Mouse (Mus musculus): ENCODE results near the gene St8sia6. TPM values are rescaled to one million over a fixed set of nuclear protein-coding genes. Genes with fewer than 3 reads are reported as not detected.
"Not testable (repeated sequence)": the region's sequence is repeated elsewhere in the genome, so short reads cannot be mapped to it uniquely, and the experiment has no call there.

The St8sia6 gene
- 1 to 10 TPM; 5.1 to 7.1 (median 5.7) TPM for total RNA-seq (2022)

DNA sequence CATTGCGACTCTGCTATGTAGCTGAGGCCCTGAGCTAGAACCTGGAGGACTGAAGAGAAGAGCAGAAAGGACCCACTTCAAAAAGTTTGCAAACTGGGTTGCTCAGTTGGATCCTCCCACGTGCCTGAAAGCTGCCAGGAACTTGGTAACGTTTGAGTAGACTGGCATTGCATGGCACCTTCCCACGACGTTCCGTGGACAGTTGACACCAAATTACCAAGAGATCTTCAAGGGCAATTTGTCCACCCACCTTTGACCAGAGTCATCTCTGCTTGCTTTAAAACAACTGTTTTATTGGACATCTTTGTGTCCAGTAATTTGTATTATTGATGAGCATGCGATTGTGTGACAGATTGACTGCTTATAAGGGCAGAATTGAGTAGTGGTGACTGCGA, at the start of gene St8sia6:
TSS of gene St8sia6 (minus strand) at position 96 of the 395 bp plus-strand sequence.
- DNase-seq (ENCODE audit: low spot score in 2 of 2): no peak

DNA sequence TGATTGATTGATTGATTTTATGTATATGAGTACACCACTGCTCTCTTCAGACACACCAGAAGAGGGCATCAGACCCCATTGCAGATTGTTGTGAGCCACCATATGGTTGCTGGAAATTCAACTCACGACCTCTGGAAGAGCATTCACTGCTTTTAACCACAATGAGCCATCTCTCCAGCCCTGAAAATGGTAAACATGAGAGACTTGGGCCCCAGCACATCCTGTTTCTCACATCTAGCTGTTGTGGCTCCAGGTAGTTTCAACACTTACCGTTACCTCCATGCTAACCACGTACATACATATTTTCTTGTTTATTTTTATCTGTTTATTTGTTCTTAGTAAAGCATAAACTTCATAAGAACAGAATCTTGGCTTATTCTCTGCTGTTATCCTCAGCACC, 42.4 kb upstream of the St8sia6 start:
- DNase-seq (ENCODE audit: low spot score in 2 of 2): no peak

DNA sequence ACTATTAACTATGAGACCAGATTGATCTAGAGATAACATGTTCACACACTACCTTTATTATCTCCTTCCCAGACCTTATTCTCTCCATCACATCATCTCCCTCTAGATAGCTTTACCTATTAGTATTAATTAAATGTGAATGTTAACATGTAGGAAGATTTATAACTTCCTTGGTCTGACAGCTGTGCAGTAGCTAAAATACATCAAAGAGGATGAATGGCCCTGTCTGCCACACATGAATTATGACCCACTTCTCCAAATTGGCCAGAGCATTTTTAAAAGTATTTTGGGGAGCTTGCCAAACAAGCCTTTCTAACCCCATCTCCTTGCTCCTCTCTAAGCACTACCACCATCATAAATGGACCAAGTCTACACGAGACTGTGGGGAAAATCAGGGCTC, 41.1 kb upstream of the St8sia6 start:
- DNase-seq (ENCODE audit: low spot score in 2 of 2): no peak

DNA sequence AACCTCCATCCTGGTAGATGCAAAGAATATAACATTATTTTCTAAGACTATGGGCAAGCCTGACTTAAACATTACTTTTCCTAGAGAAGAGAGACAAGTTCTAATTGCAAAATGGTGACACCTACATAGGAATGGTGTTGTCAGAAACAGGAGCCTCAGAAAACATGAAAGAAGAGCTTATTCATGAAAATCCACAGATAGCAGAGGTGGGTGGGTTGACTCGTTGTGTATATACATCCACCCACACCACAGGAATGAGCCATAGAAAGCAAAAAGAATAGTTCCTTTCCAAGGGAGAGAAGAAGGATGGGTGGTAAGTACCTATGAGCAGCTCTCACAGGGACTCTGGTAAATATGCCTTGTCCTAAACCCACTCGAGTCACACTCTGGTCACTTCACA, 22.8 kb upstream of the St8sia6 start:
- DNase-seq (ENCODE audit: low spot score in 2 of 2): no peak

DNA sequence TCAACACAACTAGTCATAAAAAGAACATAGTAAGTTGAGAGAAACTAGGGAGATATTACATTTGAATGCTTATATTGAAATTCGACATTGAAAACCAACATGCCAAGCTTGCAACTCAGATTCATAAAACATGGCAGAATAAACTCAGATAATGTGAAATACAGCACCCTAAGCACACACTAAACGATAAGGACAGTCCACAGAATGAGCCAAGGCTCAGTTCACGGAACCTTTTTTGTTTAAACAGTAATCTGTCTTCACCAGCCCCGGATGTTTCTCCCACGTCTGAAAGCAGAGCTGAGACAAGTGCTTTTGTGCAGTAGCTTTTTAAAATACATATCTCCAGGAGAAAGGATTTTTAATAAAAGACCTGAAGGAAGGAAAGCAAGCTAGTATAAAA, 14.7 kb upstream of the St8sia6 start:
- DNase-seq (ENCODE audit: low spot score in 2 of 2): no peak

GRCm38 (mm10) chr2:13808008-13808407, 14.1 kb upstream of the St8sia6 start:
- no peak for DNase-seq (ENCODE audit: low spot score in 2 of 2)

DNA sequence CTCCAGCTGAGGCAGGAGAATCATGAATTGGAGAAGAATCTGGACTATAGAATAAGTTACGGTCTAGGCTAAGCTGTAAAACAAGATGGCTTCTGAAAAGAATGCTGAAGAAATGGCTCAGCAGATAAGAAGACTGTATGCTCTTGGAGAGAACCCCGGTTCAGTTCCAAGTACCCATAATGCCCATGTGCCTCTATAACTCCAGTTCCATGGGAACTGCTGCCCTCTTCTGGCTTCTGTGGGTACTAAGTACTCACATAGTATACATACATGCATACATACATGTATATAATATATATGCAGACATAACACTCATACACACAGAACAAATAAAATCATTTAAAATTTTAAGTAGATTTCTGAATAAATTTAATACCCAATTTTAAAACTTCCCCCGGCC, 12.3 kb upstream of the St8sia6 start:
- DNase-seq (ENCODE audit: low spot score in 2 of 2): no peak

DNA sequence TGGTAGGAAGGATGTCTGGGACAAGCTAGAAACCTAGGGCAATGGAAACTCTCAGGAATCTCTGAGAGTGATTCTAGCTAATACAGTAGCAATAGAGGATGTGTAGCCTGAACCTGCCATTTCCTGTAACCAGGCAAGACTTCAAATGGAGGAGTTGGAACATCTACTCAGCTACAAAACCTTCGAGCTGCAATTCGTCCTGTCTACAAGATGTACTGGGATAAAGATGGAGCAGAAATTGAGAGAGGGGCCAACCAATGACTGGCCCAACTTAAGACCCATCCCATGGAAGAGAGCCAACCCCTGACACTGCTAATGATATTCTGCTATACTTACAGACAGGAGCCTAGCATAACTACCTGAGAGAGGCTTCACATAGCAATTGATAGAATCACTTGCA, 6.8 kb upstream of the St8sia6 start:
- DNase-seq (ENCODE audit: low spot score in 2 of 2): no peak

DNA sequence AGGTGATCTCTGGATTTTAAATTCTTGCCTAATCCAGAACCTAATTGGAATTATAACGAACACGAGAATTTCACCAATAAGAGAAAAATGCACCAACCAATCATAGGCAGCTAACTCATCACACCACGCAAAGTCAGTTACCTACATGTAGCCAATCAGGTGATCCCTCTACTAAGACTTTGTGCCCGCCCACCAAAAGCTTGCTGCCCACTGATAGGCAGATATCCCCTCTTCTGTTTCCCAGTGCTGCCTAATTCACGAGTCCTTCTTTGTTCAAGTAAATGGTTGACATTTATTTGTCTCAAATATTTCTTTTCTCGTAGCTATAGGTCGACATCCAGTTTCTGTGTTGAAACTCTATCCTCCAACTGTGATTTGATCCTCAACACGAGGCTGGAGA, 582 bp upstream of the St8sia6 start:
- no peak for DNase-seq (ENCODE audit: low spot score in 2 of 2)

- peak in 1 of 2 experiments; percentile 5 for DNase-seq (ENCODE audit: low spot score in 2 of 2)
Observed at GRCm38 (mm10) chr2:13793054-13793968, 553 bp downstream of the St8sia6 start.

DNA sequence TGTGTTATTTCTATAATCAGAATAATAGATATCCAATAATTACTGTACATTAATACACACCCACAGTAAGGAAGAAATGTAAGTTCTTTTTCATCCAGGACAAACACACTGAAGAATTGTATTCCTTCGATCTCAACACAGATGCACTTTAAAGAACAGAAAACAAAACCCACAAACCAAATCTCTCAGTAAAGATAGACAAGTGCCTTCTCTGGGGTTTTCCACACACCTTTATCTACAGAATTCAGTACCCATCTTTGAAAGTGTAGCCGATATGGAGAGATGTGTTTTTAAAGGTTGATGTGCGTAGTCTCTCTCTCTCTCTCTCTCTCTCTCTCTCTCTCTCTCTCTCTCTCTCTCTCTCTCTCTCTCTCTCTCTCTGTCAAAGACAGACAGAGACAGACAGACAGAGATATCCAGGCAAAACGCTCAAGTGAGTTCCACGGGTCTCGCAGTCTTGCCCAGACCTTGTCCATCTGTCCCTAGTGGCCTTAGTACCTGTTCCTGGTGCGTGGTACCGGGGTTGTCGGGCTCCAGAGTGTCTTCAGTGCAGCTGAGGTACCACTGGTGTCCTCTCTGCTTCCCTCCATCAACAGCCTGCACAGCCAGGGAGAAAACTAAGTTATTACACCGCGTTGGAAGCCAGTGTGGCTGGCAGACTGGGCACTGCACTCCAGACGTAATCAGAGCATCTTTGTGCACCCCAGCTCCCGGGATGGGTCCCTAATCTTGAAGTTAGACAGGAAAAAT, 1.4 kb downstream of the St8sia6 start:
- no peak for DNase-seq (ENCODE audit: low spot score in 2 of 2)

- no peak for DNase-seq (ENCODE audit: low spot score in 2 of 2)
Observed at GRCm38 (mm10) chr2:13791598-13791997, 2.3 kb downstream of the St8sia6 start.

DNA sequence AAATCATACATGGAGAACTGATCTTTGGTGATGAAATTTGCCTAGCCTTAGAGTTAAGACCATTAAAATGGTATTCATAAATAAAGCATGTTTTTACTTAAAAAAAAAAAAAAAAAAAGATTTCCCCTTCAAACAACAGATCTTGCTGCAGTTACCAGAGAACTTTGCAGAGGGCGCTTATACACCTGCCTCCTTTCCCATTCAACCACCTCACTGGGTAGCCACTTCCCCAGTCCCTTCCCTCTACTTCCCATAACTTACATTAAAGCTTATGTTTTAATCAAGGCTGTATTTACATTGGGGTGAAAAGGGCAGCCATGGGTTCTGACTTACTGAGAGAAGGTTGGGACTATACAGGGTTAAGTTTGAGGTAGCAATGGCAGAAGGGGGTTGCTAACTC, 4.5 kb downstream of the St8sia6 start:
- DNase-seq (ENCODE audit: low spot score in 2 of 2): no peak

GRCm38 (mm10) chr2:13786577-13787168, 7.2 kb downstream of the St8sia6 start:
- DNase-seq (ENCODE audit: low spot score in 2 of 2): no peak

DNA sequence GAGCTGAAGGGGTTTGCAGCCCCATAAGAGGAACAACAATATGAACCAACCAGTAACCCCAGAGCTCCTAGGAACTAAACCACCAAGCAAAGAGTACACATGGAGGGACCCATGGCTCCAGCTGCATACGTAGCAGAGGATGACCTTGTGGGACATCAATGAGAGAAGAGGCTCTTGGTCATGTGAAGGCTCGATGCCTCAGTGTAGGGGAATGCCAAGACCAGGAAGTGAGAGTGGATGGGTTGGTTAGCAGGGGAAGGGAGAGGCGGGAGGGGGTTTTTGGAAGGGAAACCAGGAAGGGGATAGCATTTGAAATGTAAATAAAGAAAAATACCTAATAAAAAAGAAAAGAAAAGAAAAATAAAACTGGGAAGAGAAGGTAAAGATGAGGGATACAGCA, 7.9 kb downstream of the St8sia6 start:
- not testable (repeated sequence) for DNase-seq (ENCODE audit: low spot score in 2 of 2)

DNA sequence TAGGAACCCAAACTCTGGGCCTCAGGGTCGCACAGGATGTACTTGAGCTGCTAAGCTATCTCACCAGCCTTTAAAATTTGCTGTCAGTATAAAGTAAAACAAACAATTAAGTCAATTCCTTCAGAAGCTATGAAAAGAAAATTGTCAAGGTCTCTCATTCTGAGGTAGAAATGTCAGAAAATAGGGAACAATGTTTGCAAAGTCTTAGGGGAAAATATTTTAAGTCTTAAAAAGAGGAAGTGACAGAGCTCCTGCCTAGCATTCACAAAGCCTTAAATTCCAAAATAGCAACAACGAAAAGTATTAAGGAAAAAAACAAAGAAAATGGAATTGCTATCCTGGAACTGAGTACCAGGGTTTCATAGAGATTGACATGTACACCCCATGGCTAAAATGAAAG, 8.6 kb downstream of the St8sia6 start:
- no peak for DNase-seq (ENCODE audit: low spot score in 2 of 2)

- DNase-seq (ENCODE audit: low spot score in 2 of 2): no peak
Observed at GRCm38 (mm10) chr2:13784448-13784847, 9.4 kb downstream of the St8sia6 start.

GRCm38 (mm10) chr2:13777032-13777431, 16.8 kb downstream of the St8sia6 start:
- no peak for DNase-seq (ENCODE audit: low spot score in 2 of 2)

- no peak for DNase-seq (ENCODE audit: low spot score in 2 of 2)
Observed at GRCm38 (mm10) chr2:13776453-13776852, 17.4 kb downstream of the St8sia6 start.

- no peak for DNase-seq (ENCODE audit: low spot score in 2 of 2)
Observed at GRCm38 (mm10) chr2:13775056-13775455, 18.8 kb downstream of the St8sia6 start.

DNA sequence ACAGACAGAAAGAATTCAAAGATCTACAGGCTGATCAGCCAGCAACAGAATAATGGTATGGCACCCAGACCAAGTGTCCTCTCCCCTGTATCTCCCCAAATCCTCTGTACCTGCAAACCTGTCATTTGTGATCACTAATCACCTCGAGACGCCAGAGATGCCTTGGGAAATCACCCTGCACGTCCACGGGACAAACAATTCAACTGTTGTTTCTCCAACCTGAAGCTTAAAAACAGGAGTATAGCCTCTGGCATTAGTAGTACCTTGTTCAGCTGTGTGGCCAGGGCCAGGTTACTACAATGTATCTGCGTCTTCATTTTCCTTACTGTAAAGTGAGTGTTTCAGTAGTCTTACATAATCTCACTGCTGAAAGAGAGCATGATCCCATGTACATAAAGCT, 25.3 kb downstream of the St8sia6 start:
- DNase-seq (ENCODE audit: low spot score in 2 of 2): no peak
